Mouse (Mus musculus) urinary bladder, postnatal 25 days (tissue): ENCODE measurements at regions not wholly inside any gene's neighbourhood (a gene's known extent, or its start where the extent isn't known, plus 50 kb on each side); places are given as distances from the start of the nearest gene placed in this dataset.

Source experiments
- DNase-seq: peaks from one replicate; pipeline ENCODE4 v3.0.0; 2022; ENCODE audit warnings: low spot score

DNA sequence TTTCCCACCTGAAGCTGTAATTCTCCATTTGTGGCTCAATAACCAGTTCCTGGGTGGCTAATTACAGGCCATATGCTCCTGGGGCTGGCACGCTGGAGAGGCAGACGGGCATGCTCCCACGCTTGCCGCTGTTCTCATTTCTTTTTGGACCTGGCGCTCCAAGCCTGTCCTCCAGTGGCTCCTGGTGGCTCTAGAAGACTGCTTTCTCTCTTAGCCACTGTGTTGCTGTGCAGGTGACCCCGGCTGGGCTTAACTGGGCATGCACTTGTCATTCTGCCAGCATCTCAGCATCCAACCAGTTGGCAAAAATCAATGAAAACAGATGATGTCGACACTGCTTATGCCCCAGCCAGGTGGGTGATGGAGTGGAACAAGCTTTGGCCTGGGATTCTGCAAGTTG lies 1944.6 kb upstream of the Lrrc6 start:
- no peak for DNase-seq

DNA sequence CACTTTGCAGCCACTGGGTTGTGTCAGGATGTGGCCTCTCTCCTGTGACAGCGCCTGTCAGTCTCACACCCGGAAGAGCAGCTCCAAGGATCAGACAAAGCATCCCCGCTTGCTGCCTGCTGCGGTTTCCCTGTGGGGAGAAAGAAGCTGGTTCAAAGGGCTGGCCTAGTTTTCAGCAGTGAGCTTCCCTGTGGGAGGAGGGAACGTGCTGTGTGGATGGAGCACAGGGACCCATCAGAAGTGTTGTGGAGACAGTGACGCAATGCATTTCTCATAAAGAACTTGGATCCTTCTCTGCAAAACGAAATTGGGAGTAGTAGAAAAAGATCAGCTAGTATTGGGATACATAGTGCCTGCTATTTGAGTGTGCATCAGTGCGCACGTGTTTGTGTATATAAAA lies 1939.9 kb upstream of the Lrrc6 start:
- no peak for DNase-seq

DNA sequence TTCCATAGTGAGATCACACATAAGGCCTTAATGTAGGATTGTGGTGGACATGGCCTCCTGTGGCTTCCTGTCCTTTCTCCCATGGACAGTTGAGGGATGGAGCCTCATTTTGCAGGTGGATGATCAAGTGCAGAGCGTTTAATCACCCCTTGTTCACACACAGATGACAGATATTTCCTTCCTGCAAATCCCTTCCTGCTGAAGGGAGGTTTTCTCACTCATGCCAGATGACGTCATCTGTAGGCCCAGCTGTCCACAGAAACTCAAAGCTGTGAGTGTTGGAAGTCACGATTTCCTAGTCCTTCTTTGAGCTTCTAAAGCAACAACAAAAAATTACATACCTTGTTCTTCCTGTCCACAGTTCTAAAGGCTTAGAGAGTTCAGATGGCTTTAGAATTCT lies 1935.3 kb upstream of the Lrrc6 start:
- DNase-seq = no peak

DNA sequence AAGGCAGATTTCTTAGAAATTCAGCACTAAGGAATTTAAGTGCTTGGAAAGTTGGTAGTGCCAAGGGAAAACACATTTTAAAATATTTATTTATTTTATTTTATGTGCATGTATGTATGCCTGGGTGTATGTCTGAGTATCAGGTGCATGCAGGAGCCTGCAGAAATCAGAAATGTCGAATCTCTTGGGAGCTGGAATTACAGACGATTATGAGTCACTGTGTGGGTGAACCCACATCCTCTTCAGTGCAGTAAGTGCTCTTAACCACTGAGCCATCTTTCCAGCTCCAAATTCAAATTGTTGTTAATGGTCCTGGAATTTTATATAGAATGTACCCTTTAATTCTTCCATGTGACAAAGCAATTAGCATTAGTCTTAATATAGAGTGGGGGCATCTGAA lies 1930.5 kb upstream of the Lrrc6 start:
- DNase-seq = no peak

DNA sequence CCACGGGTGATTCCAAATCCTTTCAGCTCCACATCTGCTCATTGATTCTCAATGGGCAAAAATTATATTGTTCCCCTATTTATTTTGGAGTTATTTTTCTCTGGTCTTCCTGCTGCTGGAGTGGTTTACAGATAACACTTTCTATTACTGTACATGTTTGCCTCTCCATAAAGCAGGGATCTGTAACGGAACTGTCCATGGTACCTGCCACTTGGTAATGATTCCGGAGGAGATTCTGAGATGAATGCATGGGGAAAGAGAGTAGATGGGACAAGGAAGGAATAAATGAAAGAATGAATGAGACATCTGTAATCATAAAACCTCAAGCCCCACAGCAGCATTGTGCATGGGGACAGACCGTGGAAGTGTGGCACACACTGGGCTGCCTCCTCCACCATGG lies 1929.8 kb upstream of the Lrrc6 start:
- no peak for DNase-seq

DNA sequence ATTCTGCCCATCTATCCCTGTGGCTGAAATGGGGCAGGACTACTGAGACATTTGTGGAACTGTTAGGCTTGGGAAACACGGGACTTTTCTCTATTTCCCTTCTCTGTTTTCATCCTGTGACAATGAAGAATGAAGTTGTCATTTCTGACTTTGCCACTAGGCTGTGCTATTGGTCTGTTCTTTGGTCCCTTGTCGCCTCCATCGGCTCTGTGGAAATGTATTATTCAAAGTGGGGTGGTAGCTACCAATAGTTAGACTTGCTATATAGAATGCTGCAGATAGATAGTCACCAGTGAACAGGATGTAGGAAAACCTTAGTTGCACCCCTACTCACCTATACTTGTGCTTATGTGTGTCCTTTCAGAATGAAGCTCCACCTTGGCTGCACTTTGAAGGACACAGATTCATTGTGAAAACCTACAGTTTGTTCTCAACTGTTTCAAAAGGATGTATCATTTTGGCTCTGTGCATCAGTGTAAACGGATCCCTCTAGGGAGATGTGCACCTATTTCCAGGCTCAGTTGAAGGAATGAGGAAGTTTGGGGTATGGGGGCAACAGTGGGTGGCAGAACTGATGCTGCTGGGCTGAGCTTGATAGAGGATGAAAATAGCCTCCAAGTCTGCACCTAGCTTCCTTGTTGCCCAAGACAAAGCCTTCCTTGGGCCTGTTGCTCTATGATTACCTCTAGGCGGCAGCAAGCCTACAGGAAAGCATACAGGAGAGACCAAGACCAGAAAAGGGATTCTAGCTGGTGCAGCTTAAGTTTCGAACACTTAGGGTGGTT lies 1927.9 kb upstream of the Lrrc6 start:
- peak; percentile 15 for DNase-seq

GRCm38 (mm10) chr15:68417142-68417541 lies 1916.4 kb upstream of the Lrrc6 start:
- DNase-seq = no peak

DNA sequence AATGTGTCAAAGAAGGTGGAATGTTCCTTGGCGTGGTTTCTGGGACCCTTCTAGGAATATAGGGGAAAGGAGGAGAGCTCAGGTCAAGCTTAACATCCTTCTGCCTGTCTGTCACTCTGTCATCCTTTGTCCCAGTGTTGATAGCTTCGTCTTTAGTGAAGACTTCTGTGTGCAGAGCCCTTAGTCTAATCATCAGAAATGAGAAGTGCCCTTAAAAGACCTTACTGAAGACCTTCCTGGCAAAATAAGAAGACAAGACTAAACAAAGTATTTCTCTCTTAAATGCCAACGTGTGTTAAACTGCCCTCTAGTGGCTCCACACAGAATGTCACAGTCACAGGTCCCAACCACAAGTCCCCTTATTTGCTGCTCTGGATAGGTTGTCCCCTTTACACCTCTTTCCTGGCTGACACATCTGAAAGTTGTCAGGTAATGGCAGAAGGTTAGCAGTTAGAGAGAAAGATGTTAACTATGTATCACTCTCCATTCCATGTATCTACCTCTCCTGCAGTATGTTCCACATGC lies 1914.8 kb upstream of the Lrrc6 start:
- peak; percentile 8 for DNase-seq

DNA sequence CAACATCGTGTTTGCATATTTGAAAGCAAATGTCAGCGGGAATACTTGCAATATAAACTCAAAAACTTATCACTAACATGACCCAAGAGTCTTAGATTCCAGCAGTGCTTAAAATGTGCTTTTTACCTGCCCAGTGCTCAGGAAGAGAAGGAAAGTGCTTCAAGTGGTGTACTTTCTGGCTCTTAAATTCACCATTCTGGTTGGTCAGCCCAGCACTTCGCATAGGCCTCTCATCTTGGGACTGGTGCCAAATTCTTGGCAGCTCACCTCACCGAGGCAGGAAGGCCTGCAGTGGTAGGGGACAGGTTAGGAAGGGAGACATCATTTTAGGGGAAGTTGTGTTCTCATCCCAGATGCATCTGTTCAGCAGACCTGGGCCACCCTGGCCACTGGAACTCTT lies 1913.3 kb upstream of the Lrrc6 start:
- DNase-seq = no peak

DNA sequence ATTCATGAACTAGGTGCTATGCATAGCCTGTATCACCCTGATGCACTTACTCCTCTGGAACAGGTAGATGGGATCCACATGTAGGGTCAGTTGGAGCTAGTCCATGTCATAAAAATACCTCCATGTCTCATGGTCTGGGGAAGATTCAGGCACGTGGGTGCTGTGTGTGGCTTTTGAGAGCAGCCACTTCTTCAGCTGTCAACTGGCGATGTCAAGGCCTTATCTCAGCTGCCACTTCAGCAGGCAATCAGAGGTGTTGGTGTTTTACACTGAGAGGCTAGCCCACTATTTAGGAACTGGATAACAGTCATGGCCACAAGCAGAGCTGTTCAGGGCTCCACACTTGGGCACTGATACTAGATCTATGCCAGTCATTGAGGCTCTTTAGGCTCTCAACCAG lies 1912.0 kb upstream of the Lrrc6 start:
- DNase-seq = no peak

DNA sequence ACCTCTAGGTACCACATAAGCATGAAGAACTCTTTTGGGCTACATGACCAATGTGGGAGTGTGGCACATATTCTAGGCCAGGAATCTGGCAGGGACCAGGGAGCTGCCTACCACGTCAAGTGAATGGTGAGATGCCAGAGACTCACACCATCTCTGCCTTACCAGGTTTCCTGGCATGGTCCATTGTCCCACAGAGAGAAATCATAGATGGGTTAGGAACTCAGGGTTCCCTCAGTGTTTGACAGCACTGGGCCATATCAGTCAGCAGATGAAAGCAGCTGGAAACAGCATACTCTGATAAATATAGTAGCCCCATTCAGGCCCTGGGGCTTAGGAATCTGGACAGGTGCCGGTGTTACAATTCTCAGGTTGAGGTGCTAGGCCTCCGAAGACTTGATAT lies 1911.4 kb upstream of the Lrrc6 start:
- DNase-seq = no peak

DNA sequence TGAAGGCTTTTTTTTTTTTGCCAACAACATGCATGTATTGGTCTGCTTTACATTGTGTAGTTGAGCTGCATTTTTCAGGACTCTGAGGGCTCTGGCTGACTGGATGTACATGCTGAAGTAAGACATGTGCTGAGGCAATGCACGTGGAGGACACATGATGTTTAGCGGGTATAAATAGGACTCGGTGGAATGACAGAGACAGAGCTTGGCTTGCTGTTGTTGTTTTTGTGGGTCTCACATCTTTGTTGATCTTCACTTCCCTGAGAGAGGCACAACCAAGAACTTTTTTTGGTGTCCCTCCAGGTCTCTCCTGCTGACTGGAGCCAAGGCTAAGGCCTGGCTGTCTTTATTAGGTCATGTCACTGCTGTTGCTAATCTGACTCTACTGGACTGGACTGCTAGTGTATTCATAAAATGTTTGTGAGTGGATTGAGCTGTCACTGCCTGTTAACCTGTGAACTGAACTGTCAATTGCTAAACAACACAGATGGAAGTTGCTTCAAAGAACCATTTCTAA lies 1902.9 kb upstream of the Lrrc6 start:
- DNase-seq = no peak

DNA sequence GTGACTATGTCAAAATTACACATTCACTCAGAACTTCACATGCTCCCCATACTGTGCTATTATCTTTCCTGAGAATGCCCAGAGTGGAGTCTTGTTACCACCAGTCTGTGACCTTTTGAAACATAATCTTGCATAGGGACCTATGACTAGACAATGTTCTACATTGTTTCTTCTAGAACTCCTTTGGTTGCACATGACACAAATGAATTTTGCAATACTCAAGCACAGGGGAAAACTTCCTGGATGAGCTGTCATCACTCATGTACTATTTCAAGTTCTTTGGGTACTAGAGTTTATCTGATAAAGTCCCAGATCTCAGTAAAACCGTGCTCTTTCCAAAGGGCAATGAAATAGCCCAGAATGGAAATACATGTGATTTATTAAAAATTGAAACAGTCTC lies 1901.0 kb upstream of the Lrrc6 start:
- DNase-seq = no peak

- no peak for DNase-seq
Observed at GRCm38 (mm10) chr15:68401006-68401405, 1900.3 kb upstream of the Lrrc6 start.

DNA sequence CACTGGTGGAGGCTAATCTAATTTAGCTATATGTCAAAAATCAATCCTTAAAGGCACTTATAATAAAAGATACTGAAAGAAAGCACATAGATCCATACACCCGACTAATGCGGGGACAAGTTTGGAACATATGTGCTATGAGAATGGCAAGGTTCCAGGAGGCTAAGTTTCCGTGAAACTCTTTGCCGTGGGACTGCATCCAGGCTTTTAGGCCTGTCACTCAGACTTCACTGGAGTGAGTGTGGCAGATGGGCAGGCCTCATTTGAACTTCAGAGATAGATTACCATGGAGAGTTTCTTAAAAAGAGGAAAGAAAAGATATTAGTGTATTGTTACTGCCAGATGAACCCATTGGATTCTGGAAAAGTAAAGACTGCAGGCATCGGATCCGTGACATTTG lies 1895.9 kb upstream of the Lrrc6 start:
- no peak for DNase-seq

DNA sequence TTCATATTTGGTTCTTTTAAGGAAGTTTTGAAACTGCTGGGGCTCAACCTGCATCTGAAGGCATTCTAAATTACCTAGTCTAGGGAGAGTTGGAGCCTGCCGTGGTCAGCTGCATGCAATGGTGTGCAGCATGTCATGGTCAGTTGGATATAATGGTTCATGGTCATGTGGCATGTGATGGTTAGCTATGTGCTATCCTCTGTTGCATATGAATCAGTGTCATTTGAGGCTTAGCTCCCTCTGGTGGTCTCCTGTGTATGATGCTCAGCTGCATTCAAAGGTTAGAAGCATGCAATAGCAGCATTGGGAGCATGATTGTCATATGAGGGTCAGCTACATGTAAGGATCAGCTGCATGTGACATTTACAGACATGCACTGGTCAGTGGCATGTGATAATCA lies 1894.0 kb upstream of the Lrrc6 start:
- no peak for DNase-seq

GRCm38 (mm10) chr15:68394157-68394556 lies 1893.4 kb upstream of the Lrrc6 start:
- DNase-seq = no peak

GRCm38 (mm10) chr15:68391737-68392136 lies 1891.0 kb upstream of the Lrrc6 start:
- DNase-seq = no peak

DNA sequence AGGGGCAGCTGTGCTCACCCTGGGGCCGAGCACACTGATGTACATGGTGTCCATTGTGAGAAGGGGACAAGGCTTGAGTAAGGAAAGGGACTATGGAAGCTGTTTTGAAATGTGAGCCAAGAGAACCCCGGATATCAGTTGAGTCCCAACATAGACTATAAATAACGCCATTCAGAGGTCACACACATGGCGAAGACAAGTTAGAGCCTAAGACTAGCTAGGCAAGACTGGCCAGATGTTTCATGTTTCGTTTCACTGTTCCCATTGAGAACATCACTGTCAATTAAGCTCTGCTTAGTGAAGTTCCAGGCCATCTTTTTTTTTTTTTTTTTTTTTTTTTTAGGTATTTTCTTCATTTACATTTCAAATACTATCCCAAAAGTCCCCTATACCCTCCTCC lies 1889.1 kb upstream of the Lrrc6 start:
- DNase-seq = no peak

DNA sequence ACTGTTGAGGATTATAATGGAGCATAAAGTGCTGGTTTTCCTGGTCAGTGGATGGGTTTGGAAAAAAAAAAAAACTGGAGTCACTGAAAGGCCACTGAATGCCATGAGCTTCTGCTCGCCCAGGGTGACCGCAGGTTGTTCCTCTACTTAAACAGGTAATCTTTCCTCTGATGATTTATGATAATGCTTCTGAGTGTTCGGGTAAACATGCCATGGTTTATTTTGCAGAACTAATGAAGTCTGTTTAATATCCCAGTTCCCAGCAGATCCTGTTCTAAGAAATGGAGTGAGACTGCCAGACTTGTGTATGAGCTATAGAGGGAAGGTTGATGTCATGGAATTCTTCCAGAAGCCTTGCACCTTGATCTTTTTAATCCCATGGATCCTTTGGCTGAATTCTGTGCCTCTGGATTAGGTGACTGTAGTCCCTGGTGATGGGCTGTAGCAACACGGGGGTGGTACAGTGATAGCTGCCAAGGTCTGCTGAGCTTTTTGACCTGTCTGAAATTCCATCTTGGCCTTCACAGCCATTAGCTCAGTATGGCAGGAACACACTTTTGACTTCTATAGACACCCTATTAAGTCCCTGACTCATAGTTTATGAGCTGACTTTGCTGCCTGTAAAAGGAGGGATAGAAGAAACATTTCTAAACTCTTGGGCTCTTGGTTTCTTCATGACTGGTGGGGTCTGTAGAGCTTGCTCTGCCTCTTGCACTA lies 1886.8 kb upstream of the Lrrc6 start:
- no peak for DNase-seq

DNA sequence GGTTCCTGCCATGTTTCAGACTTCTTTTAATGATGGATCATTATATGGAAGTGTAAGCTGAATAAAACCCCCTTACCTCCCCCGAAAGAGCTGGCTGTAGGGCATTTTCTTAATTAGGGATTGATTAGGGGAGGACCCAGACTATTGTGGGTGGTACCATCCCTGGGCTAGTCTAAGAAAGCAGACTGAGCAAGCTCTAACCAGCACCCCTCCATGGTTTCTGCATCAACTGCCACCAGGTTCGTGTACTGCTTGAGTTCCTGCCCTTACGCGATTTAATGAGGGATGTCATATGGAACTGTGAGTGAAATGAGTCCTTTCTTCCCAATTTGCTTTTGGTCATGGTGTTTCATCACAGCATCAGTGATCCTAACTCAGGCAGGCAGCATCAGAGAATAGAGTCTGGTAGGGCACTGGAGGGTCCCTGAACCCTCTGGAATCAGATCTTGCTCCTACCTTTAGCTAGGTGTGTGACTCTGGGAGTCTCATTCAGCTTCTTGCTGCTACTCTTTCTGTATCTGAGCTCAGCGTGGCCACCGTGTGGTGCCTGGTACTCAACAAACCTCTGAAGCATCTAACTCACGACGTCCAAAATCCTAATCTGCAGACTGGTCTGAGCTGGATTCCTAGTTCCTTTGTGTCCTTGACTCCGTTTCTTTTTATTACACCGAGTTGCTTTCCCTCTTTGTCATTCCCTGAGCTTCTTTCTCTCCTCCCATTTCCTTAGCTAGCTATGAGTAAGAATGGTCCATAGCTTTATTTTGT lies 1884.0 kb upstream of the Lrrc6 start:
- DNase-seq = no peak

DNA sequence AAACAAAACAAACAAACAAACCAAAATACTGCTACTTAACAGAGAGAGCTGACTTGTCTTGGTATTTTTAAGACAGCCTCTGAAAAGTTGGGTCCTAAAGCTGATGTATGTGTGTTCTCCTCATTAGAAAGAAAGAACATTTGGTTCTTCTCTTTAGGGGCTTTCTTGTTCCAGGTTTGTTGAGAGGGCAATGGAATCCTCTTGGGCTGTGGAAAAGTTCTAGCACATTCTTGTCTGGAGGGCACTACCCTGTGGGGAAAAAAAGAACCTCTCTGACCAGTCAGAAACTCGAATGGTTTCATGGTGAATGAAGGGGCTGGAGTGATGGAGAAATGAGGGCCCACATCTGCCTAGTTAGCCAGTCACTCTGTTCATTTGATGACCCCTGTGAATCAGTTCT lies 1874.5 kb upstream of the Lrrc6 start:
- DNase-seq = no peak

DNA sequence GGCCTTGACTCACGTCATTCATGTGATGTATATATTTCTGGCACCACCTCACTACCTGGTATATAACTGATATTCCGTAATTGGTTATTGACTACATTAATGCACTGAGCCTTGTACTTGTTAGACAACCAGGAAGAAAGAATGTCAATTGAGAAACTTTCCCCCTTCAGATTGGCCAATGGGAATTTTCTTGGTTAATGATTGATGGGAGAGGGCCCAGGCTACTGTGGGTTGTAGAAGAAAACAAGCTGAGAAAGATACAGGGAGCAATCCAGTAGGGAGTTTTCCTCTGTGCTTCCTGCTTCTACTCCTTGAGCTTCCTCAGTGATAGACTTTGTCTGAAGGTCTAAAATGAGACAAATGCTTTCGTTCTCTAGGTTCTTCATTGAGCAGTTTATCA lies 1866.1 kb upstream of the Lrrc6 start:
- DNase-seq = no peak
